Mouse (Mus musculus) left cerebral cortex, adult 2 months (tissue): ENCODE measurements at regions not wholly inside any gene's neighbourhood (a gene's known extent, or its start where the extent isn't known, plus 50 kb on each side); places are given as distances from the start of the nearest gene placed in this dataset.
A peak's percentile ranks its signal among the peaks of the same experiment; 100 is the strongest.

Experiments
- DNase-seq, 2 experiments: peaks; one replicate each; pipeline ENCODE4 v3.0.0; 2021 to 2022; ENCODE audit warnings: low spot score in 2 of 2, mixed read lengths in 1 of 2; ENCODE audit errors: extremely low spot score in 1 of 2
- H3K27ac ChIP-seq: fragments of 200-600 bp; 2 replicates; pipeline ENCODE4 v1.8.1; 2022
- H3K4me3 ChIP-seq: fragments of 200-600 bp; 2 replicates; pipeline ENCODE4 v1.8.1; 2022
- CTCF ChIP-seq: fragments of 200-600 bp; IDR thresholded peaks from 2 replicates; pipeline ENCODE4 v1.8.1; 2022; ENCODE audit warnings: antibody characterized with exemption, mild to moderate bottlenecking, moderate library complexity
- intact Hi-C: fragments of 180-260 bp; cut with DNase I; formaldehyde crosslinking; loops from one replicate; pipeline ENCODE4 v1.15.1; 2025

GRCm38 (mm10) chr1:35873038-35873437 lies 195.2 kb upstream of the Hs6st1 start:
- no peak for TF ChIP-seq CTCF
- Histone ChIP-seq H3K4me3 (no peak overlapping the region), H3K27ac (no peak overlapping the region)
- intact Hi-C loops, result no loop called here
- no peak for DNase-seq

GRCm38 (mm10) chr1:35875210-35875811 lies 192.9 kb upstream of the Hs6st1 start:
- Histone ChIP-seq H3K4me3 (no peak overlapping the region), H3K27ac (no peak overlapping the region)
- intact Hi-C loops, result loop anchor here (5.0 kb wide), 1 partner anchor 192 kb away; the partner anchor contains the start of gene Hs6st1
- no peak for TF ChIP-seq CTCF
- DNase-seq, result no peak

- H3K4me3 ChIP-seq, result no peak overlapping the region
- H3K27ac ChIP-seq, result no peak overlapping the region
- no peak for DNase-seq
- intact Hi-C loops, result loop anchor here (2.0 to 5.0 kb wide), 2 partner anchors 56 to 189 kb away; partner anchors contain the start of gene Hs6st1
- no peak for TF ChIP-seq CTCF
Observed at GRCm38 (mm10) chr1:35878426-35878825, 189.8 kb upstream of the Hs6st1 start.

GRCm38 (mm10) chr1:35879388-35880093 lies 188.7 kb upstream of the Hs6st1 start:
- H3K27ac ChIP-seq, result peak overlapping the region; percentile 72
- DNase-seq, result peak; percentile 70 to 74
- no peak overlapping the region for H3K4me3 ChIP-seq
- peak; percentile 24 for TF ChIP-seq CTCF
- intact Hi-C loops, result loop anchor here (1.0 to 5.0 kb wide), 3 partner anchors 55 to 188 kb away; partner anchors contain the start of gene Hs6st1

- Histone ChIP-seq H3K27ac (no peak overlapping the region), H3K4me3 (no peak overlapping the region)
- TF ChIP-seq CTCF, result no peak
- intact Hi-C loops, result no loop called here
- DNase-seq, result no peak
Observed at GRCm38 (mm10) chr1:35880562-35881265, 187.5 kb upstream of the Hs6st1 start.

- no peak for TF ChIP-seq CTCF
- no peak overlapping the region for H3K27ac ChIP-seq
- H3K4me3 ChIP-seq, result no peak overlapping the region
- intact Hi-C loops, result no loop called here
- DNase-seq, result no peak
Observed at GRCm38 (mm10) chr1:35881521-35881920, 186.7 kb upstream of the Hs6st1 start.

- DNase-seq, result no peak
- intact Hi-C loops, result no loop called here
- no peak overlapping the region for H3K27ac ChIP-seq
Observed at GRCm38 (mm10) chr1:35882101-35882500, 186.1 kb upstream of the Hs6st1 start.

GRCm38 (mm10) chr1:35889731-35890499 lies 178.3 kb upstream of the Hs6st1 start:
- no peak overlapping the region for H3K27ac ChIP-seq
- no peak overlapping the region for H3K4me3 ChIP-seq
- intact Hi-C loops, result no loop called here
- DNase-seq, result no peak
- TF ChIP-seq CTCF, result no peak

More at GRCm38 (mm10) chr1:35882101-35882500, 186.1 kb upstream of the Hs6st1 start:
- H3K4me3 ChIP-seq, result no peak overlapping the region
- TF ChIP-seq CTCF, result no peak

GRCm38 (mm10) chr1:35890500-35890900 lies 177.7 kb upstream of the Hs6st1 start:
- no peak for DNase-seq
- TF ChIP-seq CTCF, result no peak
- intact Hi-C loops, result no loop called here
- H3K27ac ChIP-seq, result no peak overlapping the region
- H3K4me3 ChIP-seq, result no peak overlapping the region

- intact Hi-C loops, result no loop called here
- Histone ChIP-seq H3K27ac (no peak overlapping the region), H3K4me3 (no peak overlapping the region)
- no peak for DNase-seq
- TF ChIP-seq CTCF, result no peak
Observed at GRCm38 (mm10) chr1:35899536-35899935, 168.7 kb upstream of the Hs6st1 start.

GRCm38 (mm10) chr1:35904001-35904547 lies 164.1 kb upstream of the Hs6st1 start:
- intact Hi-C loops, result no loop called here
- TF ChIP-seq CTCF, result no peak
- no peak for DNase-seq
- H3K27ac ChIP-seq, result no peak overlapping the region
- no peak overlapping the region for H3K4me3 ChIP-seq
